Mouse (Mus musculus) lung, embryonic 16.5 days (tissue): ENCODE results near the gene Cdk4. TPM values are rescaled to one million over a fixed set of nuclear protein-coding genes. Genes with fewer than 3 reads are reported as not detected.

ENCODE experiments used
- ATAC-seq: fragments of 200-750 bp; cut with Nextera tagmentation; 2 replicates; pipeline ENCODE4 v1.8.0; 2017; ENCODE audit warnings: low read depth, mild to moderate bottlenecking, moderate library complexity
- H3K27ac ChIP-seq: fragments of 300-500 bp; sonication (generic); 2 replicates; pipeline ENCODE4 v1.5.1; 2014; ENCODE audit warnings: mild to moderate bottlenecking, control low read depth, low read length
- H3K27me3 ChIP-seq: fragments of 300-500 bp; sonication (generic); 2 replicates; pipeline ENCODE4 v1.6.1; 2014; ENCODE audit warnings: low read depth, low read length, mixed read lengths; ENCODE audit not compliant: control insufficient read depth, insufficient read depth
- H3K36me3 ChIP-seq: fragments of 300-500 bp; sonication (generic); 2 replicates; pipeline ENCODE4 v1.6.1; 2014; ENCODE audit warnings: low read length; ENCODE audit not compliant: control insufficient read depth, insufficient read depth
- H3K4me1 ChIP-seq: fragments of 300-500 bp; sonication (generic); replicated peaks from 2 replicates; pipeline ENCODE4 v1.6.1; 2014; ENCODE audit warnings: low read length, mixed read lengths; ENCODE audit not compliant: control insufficient read depth, insufficient read depth
- H3K4me2 ChIP-seq: fragments of 300-500 bp; sonication (generic); 2 replicates; pipeline ENCODE4 v1.6.1; 2014; ENCODE audit warnings: low read depth, low read length, control low read depth
- H3K4me3 ChIP-seq: fragments of 300-500 bp; sonication (generic); 2 replicates; pipeline ENCODE4 v1.5.1; 2014; ENCODE audit warnings: mild to moderate bottlenecking, low read length, control low read depth
- H3K9ac ChIP-seq: fragments of 300-500 bp; sonication (generic); 2 replicates; pipeline ENCODE4 v1.6.1; 2014; ENCODE audit warnings: low read length, control low read depth
- H3K9me3 ChIP-seq: fragments of 300-500 bp; sonication (generic); 2 replicates; pipeline ENCODE4 v1.6.1; 2016; ENCODE audit warnings: low read length; ENCODE audit not compliant: control insufficient read depth
- WGBS: fragments of 180-500 bp; shearing (Covaris S2); extraction: QIAGEN DNeasy Blood & Tissue Kit; methylation state at CpG from one replicate; pipeline ENCODE4 v1.1.7; 2014; 5-methylcytosine and 5-hydroxymethylcytosine counted together
- polyA plus RNA-seq: library from polyadenylated mRNA; unstranded; fragments of >200 nt; fragmentation: Nextera tagmentation; extraction: Ambion mirVana; gene quantifications from 2 replicates; pipeline ENCODE4 v1.2.1, GENCODE M21; 2015

The Cdk4 gene
- polyA plus RNA-seq, 1 experiment from 2014 or later: 1,646 TPM

DNA sequence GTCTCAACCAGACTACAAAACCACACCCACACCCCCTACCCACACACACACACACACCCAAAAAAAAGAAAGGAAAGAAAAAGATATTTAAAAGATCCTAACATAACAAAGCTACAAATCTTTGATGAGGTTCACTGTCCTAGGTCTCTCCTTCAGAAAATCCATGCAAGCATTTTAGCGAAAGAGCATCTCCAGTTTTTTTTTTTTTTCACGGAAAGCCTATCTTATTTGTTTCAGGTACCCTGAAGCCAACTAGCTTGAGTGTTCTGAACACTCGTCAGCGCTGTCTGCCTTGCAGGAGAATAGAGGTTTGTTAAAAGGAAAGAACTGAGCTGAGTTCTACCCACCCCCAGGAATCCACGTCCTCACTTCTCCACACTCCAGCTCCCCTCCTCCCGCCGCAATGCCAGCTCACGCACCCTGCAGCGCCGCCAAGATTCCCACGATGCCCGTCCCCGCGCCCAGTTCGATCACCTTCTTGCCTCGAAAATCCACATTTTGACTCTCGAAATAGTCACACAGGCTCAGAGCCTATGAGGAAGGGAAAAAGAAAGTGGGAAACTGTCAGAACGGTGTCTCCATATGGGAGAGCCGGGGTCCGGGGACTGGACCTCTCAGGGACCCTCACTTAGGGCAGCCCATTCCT lies 22.6 kb upstream of the Cdk4 start:
- H3K4me1 ChIP-seq: peaks cover 10% of the 10 kb centered on the region
- no peaks in the 10 kb centered on the region; the same call in 1 of the 2 replicates for H3K36me3 ChIP-seq
- peak overlapping the region; percentile 69 for H3K9ac ChIP-seq
- H3K27me3 ChIP-seq: no peaks in the 10 kb centered on the region; the same call in 1 of the 2 replicates
- H3K4me2 ChIP-seq: peak overlapping the region; percentile 84
- peak; percentile 17; the same call in 1 of the 2 replicates for ATAC-seq
- whole genome bisulfite sequencing: under 1% methylated on average over 20 of the region's 20 CpGs
- peak overlapping the region; percentile 90 for H3K4me3 ChIP-seq
- no peak overlapping the region for H3K27ac ChIP-seq
- H3K9me3 ChIP-seq: no peaks in the 10 kb centered on the region

DNA sequence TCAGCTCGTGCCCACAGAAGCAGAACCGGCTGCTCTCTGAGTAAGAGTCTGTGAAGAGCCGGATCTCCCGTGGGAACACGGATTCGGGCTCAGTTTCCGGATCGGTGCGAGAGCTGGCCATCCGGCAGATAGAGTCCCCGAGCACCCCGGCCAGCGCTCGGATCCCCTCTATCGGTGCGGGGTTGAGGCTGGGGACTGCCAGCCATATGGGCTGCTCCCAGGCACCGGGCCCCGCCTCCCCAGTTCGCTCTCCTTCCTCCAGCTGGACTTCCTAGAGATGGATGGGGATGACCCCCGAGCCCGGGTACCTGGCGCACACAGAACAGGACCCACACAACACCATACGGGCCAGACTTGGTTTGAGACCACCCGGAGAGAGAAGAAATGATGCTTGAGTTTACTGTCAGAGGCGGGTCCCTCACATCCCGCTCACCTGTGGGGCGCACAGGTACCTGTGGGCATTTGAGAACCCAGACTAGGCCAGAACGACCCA lies 22.0 kb upstream of the Cdk4 start, which contains the start of the genes Mettl1 and Eef1akmt3:
TSS of gene Mettl1 (plus strand) at position 141 of the 493 bp plus-strand sequence.
TSS of gene Eef1akmt3 (minus strand) at position 240 of the 493 bp plus-strand sequence.
- Histone ChIP-seq H3K4me3 (peak within 1 kb of the TSS; percentile 90), H3K4me2 (peak within 1 kb of the TSS; percentile 84), H3K9ac (peak within 1 kb of the TSS; percentile 69), H3K36me3 (peaks cover 1% of the 10 kb centered on the region; the same call in 1 of the 2 replicates), H3K9me3 (no peaks in the 10 kb centered on the region), H3K27me3 (no peaks in the 10 kb centered on the region; the same call in 1 of the 2 replicates), H3K4me1 (peaks cover 10% of the 10 kb centered on the region), H3K27ac (peak within 1 kb of the TSS; percentile 62; the same call in 1 of the 2 replicates)
- WGBS: under 1% methylated on average over 28 of the region's 28 CpGs
- ATAC-seq: peak; percentile 70

DNA sequence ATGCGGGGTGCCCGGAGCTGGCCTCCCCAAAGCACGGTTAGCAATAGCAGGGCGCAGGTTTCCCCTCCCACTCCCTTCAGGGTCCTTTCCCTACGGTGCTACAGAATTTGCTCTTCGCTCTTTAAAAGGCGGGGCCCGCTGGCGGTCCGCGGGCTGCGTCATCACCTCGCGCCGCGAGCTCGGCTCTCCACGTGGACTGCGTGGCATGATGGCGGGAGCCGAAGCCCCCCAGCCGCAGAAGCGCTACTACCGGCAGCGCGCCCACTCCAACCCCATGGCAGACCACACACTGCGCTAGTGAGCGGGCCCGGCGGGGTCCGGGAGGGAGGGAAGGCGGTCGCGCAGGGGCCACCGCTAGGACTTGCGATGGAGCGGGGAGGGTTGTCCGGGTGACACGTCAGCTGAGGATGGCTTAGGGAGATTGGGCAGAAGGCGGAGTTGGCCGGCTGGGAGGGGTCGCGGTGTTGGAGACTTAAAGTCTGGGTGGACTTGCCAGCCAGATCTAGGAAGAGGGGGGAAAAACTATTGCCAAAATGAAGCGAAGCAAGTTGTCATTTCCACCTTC lies 21.5 kb upstream of the Cdk4 start:
- Histone ChIP-seq H3K27ac (peak overlapping the region; percentile 62; the same call in 1 of the 2 replicates), H3K27me3 (no peaks in the 10 kb centered on the region; the same call in 1 of the 2 replicates), H3K9ac (peak overlapping the region; percentile 69), H3K36me3 (peaks cover 2% of the 10 kb centered on the region; the same call in 1 of the 2 replicates), H3K4me3 (peak overlapping the region; percentile 90), H3K4me1 (peaks cover 10% of the 10 kb centered on the region), H3K4me2 (peak overlapping the region; percentile 84), H3K9me3 (no peaks in the 10 kb centered on the region)
- peak; percentile 91 for ATAC-seq
- WGBS: under 1% methylated on average over 44 of the region's 44 CpGs

DNA sequence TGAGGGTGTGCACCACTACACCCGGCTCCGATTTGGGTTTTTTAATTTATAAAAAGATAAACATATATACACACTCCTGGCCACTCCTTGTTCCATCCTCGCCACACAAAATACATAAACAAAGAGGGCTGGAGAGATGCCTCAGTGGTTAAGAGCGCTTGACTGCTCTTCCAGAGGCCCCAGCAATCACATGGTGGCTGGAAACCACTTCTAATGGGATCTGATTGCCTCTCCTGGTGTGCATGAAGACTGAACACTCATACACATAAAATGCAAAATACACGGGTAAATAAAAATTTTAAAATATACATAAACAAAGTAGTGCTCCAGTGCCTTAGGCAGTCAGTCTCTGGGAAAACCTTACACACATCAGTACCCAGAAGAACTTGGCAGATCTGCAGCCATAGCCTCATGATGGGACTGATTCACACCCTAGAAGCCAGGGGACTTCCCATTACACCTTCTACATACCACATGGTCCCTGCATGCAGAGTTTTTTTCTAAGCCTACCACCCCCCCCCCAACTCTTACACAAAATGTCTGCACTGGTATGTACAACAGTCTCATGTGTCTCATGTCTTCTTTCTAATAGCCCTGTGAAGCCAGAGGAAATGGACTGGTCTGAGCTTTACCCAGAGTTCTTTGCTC lies 20.7 kb upstream of the Cdk4 start:
- peak overlapping the region; percentile 62; the same call in 1 of the 2 replicates for H3K27ac ChIP-seq
- peaks cover 2% of the 10 kb centered on the region; the same call in 1 of the 2 replicates for H3K36me3 ChIP-seq
- H3K27me3 ChIP-seq: peaks cover 3% of the 10 kb centered on the region
- ATAC-seq: no peak
- H3K4me2 ChIP-seq: peak overlapping the region; percentile 84
- H3K4me3 ChIP-seq: peak overlapping the region; percentile 90
- peaks cover 10% of the 10 kb centered on the region for H3K4me1 ChIP-seq
- WGBS: 4% methylated on average over 5 of the region's 5 CpGs
- H3K9me3 ChIP-seq: no peaks in the 10 kb centered on the region
- peak overlapping the region; percentile 69 for H3K9ac ChIP-seq

DNA sequence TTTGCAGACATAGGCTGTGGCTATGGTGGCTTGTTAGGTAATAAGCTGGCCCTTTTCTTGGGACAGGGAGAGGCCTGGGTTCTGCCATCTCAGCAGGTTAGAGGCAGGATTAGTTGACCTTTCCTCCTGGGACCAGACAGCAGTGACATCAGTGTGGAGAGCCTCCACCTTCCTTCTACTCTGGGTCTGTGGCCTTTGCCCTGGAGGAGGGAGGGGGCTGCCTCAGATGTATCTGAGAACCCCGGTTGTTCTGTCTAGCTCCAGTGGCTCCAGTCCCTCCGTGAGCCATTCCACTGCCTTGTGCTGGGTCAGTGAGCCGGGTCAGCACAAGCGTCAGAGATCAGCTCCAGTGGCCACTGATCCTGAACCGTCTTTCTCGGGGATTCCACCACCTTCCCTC lies 20.1 kb upstream of the Cdk4 start:
- Histone ChIP-seq H3K4me1 (peaks cover 10% of the 10 kb centered on the region), H3K36me3 (peaks cover 2% of the 10 kb centered on the region; the same call in 1 of the 2 replicates), H3K9me3 (no peaks in the 10 kb centered on the region), H3K27ac (no peak overlapping the region), H3K27me3 (peaks cover 9% of the 10 kb centered on the region), H3K4me3 (no peak overlapping the region), H3K9ac (no peak overlapping the region), H3K4me2 (no peak overlapping the region; the same call in 1 of the 2 replicates)
- ATAC-seq: no peak
- whole genome bisulfite sequencing: 90% methylated on average over 6 of the region's 6 CpGs

DNA sequence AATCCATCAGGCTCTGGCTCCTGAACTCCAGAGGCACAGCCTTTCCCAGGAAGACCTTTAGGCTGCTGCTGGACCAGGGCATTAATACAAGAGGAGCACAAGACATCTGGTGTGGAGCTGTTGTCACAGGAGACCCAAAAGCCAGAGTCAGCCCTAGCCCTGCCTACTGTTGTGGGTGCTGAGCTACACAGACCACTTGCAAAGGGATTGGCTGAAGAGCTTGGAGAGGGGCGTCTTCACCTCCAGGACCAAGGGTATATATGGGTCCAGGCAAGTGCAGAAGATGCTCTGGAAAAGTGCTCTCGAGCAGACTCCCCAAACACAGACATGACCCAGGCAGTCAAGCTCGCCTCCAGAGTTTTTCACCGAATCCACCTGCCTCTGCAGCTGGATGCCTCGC lies 15.4 kb upstream of the Cdk4 start, which contains the start of gene Cyp27b1:
TSS of gene Cyp27b1 (plus strand) at position 297 of the 400 bp plus-strand sequence.
- no peak for ATAC-seq
- Histone ChIP-seq H3K27me3 (peaks cover 46% of the 10 kb centered on the region), H3K9ac (no peak within 1 kb of the TSS), H3K4me3 (peak within 1 kb of the TSS; percentile 21), H3K9me3 (no peaks in the 10 kb centered on the region), H3K36me3 (peaks cover 2% of the 10 kb centered on the region; the same call in 1 of the 2 replicates), H3K4me1 (peaks cover 3% of the 10 kb centered on the region), H3K4me2 (peak within 1 kb of the TSS; percentile 34), H3K27ac (no peak within 1 kb of the TSS)
- 32% methylated on average over 5 of the region's 5 CpGs for WGBS

DNA sequence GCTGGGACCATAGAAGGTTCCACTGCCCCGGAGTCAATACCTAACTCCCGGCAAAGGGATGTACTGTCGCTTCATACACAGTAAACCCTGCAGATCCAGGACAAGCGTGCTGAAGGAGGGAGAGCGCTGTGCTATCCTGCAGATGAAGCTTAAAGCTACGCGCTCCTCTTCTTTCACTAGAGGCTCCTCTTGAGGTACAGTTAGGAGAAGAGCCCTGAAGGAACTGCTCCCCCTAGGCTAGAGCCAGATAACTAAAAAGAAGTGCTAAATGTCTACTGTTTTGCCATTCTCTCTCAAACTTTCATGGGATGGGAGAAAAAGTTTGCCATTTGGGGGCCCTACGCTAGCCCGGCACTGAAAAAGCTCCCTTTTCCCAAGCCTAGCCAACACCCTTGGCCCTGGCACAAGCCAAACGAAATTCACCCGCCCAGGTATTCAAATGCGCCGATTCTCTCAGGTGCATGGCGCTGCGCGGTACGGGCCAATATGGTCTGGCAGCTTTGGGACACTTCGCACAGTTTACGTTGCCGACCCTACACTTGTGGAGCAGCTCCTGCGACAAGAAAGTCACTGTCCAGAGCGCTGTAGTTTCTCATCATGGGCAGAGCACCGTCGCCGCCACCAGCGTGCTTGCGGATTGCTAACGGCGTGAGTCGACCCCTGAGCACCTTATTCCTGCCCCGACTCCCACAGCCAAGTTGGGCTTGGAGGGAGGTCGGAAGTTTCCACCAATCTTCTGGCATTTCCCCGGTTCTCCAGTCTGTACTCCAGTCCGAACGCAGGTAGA lies 14.5 kb upstream of the Cdk4 start:
- 6% methylated on average over 35 of the region's 35 CpGs for WGBS
- Histone ChIP-seq H3K4me1 (peaks cover 2% of the 10 kb centered on the region; the same call in 1 of the 2 replicates), H3K9ac (no peak overlapping the region), H3K27ac (no peak overlapping the region), H3K27me3 (peaks cover 46% of the 10 kb centered on the region), H3K9me3 (no peaks in the 10 kb centered on the region), H3K4me2 (peak overlapping the region; percentile 34), H3K36me3 (peaks cover 2% of the 10 kb centered on the region; the same call in 1 of the 2 replicates), H3K4me3 (peak overlapping the region; percentile 21)
- no peak for ATAC-seq

DNA sequence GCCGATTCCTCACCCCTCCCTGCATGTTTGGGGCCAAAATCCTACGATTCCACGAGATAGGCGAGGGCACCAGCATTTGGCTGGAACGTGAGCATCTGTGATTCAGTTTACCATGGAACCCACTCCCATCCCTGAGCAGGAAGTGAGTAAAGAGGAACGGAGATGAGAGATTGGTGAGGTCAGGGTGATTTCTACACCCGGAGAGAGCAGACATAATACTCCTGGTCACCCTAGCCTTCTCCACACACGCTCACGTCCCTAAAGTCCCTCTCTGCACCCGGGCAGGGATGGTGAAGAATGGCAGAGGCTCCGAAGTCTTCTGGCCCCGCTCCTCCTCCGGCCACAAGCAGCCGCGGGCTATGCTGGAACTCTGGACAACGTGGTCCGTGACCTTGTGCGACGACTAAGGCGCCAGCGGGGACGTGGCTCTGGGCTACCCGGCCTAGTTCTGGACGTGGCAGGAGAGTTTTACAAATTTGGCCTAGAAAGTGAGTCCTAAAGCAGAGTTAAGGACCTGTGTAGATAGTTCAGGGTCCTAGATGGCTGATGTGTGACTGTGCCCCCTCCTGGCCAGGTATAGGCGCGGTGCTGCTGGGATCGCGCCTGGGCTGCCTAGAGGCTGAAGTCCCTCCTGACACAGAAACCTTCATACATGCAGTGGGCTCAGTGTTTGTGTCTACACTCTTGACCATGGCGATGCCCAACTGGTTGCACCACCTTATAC lies 13.8 kb upstream of the Cdk4 start:
- 3% methylated on average over 29 of the region's 29 CpGs for WGBS
- peak; percentile 55; the same call in 1 of the 2 replicates for ATAC-seq
- peaks cover 2% of the 10 kb centered on the region; the same call in 1 of the 2 replicates for H3K4me1 ChIP-seq
- peaks cover 2% of the 10 kb centered on the region; the same call in 1 of the 2 replicates for H3K36me3 ChIP-seq
- H3K9ac ChIP-seq: no peak overlapping the region
- H3K27ac ChIP-seq: no peak overlapping the region
- H3K9me3 ChIP-seq: no peaks in the 10 kb centered on the region
- H3K4me2 ChIP-seq: peak overlapping the region; percentile 34
- H3K27me3 ChIP-seq: peaks cover 46% of the 10 kb centered on the region
- H3K4me3 ChIP-seq: peak overlapping the region; percentile 21; the same call in 1 of the 2 replicates
